Mouse (Mus musculus): ENCODE data around the gene Krt75. TPM values are rescaled to one million over a fixed set of nuclear protein-coding genes. Genes with fewer than 3 reads are reported as not detected.

The Krt75 gene
- polyA plus RNA-seq (2015; fragmentation: Nextera tagmentation; extraction: Ambion mirVana) = 0.08 and 0.17 TPM in 2 replicates

DNA sequence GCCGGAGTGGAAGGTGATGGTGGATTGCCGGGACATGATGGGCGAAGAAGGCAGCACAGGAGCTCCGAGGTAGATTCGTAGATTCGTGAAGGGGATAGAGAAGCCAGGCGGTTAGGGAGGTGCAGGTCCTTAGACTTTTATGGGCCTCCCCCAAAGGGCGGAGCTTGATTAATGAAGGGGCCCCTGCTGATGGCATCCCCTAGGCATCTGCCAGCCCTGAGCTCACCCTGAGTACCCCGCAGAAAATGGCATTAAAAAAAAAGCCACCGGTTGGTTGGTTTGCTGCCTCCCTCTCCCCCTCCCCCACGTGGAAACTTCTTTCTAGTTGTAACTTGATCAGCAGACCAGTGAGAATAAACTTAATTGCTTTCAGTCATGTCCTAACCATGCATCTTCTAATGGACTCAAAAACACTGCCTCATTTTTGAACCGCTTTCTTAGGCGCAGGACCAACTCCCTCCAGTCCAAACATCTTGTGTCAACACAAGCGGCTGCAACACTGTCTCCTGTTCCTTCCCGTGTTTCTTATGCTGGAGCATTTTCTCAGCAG lies at the start of gene Krt75:
TSS of gene Krt75 (minus strand) at position 109 of the 550 bp plus-strand sequence.
- 75% methylated on average over 15 of the region's 15 CpGs for WGBS
- no peak within 1 kb of the TSS for H3K4me3 ChIP-seq
- H3K36me3 ChIP-seq (replicated peaks) = no peaks in the 10 kb centered on the region
- H3K4me1 ChIP-seq = no peaks in the 10 kb centered on the region
- H3K9me3 ChIP-seq = no peaks in the 10 kb centered on the region
- no peak for ATAC-seq (replicated peaks)
- no peak within 1 kb of the TSS for H3K9ac ChIP-seq
- no peaks in the 10 kb centered on the region for H3K27me3 ChIP-seq (replicated peaks)
- H3K4me2 ChIP-seq = no peak within 1 kb of the TSS
- H3K27ac ChIP-seq = no peak within 1 kb of the TSS

DNA sequence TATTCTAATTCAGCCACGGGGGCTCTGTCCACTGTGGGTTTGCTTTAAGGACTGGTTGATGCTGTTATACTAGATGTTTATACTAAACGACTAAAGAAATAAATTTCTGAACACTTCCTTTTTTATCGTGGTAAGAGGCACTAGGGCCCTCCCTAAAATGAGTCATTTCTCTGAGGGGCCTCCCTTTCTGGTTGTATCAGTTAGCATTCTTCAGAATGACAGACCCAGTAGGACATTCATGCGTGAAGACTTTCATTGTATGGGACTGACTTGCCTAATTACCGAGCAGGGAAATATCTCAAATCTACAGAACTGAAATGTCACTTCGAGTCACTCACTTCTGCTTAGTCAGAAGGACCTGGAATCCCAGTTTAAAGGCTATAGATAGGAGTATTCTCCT lies 25.4 kb upstream of the Krt75 start:
- Histone ChIP-seq H3K9ac (no peak overlapping the region), H3K4me3 (no peak overlapping the region), H3K36me3 (replicated peaks) (no peaks in the 10 kb centered on the region), H3K4me1 (no peaks in the 10 kb centered on the region), H3K27me3 (replicated peaks) (no peaks in the 10 kb centered on the region), H3K9me3 (no peaks in the 10 kb centered on the region), H3K4me2 (no peak overlapping the region), H3K27ac (no peak overlapping the region)
- ATAC-seq (replicated peaks) = no peak
- WGBS = 66% methylated on average over 6 of the region's 6 CpGs

DNA sequence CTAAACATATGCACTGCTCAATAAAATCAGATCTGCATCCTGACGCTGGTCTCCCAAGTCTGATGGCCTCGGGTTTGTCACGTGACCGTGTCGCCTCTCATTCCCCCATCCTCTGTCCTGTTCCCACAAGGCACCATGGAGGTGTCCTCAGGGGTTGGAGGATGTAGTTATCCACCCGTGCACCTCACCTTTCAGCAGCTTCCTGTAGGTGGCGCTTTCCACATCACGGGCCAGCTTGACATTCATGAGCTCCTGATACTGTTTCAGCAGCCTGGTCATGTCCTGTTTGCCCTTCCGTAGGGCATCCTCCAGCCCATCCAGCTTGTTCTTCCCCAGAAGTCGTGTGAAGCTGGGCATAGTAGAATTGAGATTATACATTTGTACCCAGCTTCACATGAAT lies 14.5 kb upstream of the Krt75 start:
- Histone ChIP-seq H3K27me3 (replicated peaks) (no peaks in the 10 kb centered on the region), H3K27ac (no peak overlapping the region), H3K4me1 (no peaks in the 10 kb centered on the region), H3K9me3 (no peaks in the 10 kb centered on the region), H3K4me2 (no peak overlapping the region), H3K4me3 (no peak overlapping the region), H3K9ac (no peak overlapping the region), H3K36me3 (replicated peaks) (no peaks in the 10 kb centered on the region)
- no peak for ATAC-seq (replicated peaks)
- 81% methylated on average over 10 of the region's 10 CpGs for WGBS

- H3K27me3 ChIP-seq (replicated peaks) = no peaks in the 10 kb centered on the region
- no peak overlapping the region for H3K27ac ChIP-seq
Observed at GRCm38 (mm10) chr15:101584456-101584855, 10.8 kb upstream of the Krt75 start.

DNA sequence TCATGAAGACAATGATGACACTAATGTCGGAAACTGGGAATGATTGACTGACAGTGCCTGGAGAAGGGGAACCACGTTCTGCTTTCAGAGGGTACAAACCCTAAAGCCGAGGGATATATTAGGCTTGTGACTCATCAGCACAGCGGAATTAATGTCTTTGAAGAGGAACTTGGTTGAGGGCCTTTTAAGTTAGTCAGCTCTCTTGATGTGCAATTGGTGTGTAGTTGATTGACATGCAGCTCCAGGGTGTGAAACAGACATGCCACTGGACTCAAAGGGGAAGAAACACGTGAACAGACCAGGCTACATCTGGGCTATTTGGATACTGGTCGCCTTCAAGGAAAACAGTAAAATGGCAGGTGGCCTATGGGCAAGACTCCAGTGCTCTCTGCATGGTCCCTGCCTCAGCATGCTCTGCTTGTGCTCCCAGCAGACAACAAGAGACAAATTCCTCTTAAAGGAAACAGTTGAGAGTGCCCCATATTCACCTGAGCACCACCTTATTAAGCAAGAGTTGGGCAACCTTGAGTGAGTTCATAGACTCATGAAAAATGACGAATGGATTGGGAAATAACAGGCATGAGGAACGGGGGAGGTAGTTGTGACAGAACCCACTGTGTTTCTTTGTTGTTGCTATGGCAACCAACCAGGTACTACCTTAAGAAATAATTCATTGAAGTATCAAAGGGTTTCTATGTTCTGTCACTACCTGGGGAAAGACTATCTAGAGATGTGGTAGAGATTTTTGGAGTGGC lies 9.7 kb upstream of the Krt75 start:
- WGBS = 80% methylated on average over 8 of the region's 8 CpGs
- Histone ChIP-seq H3K36me3 (replicated peaks) (no peaks in the 10 kb centered on the region), H3K27ac (no peak overlapping the region), H3K4me2 (no peak overlapping the region), H3K4me3 (no peak overlapping the region), H3K9me3 (no peaks in the 10 kb centered on the region), H3K27me3 (replicated peaks) (no peaks in the 10 kb centered on the region), H3K9ac (no peak overlapping the region), H3K4me1 (no peaks in the 10 kb centered on the region)
- ATAC-seq (replicated peaks) = no peak

More at GRCm38 (mm10) chr15:101584456-101584855, 10.8 kb upstream of the Krt75 start:
- Histone ChIP-seq H3K4me1 (no peaks in the 10 kb centered on the region), H3K36me3 (replicated peaks) (no peaks in the 10 kb centered on the region), H3K4me3 (no peak overlapping the region), H3K9ac (no peak overlapping the region), H3K9me3 (no peaks in the 10 kb centered on the region), H3K4me2 (no peak overlapping the region)
- ATAC-seq (replicated peaks) = no peak
- WGBS = 50% methylated on average over 2 of the region's 2 CpGs

GRCm38 (mm10) chr15:101581701-101582100 lies 8.0 kb upstream of the Krt75 start:
- H3K27me3 ChIP-seq (replicated peaks) = no peaks in the 10 kb centered on the region
- H3K4me3 ChIP-seq = no peak overlapping the region
- H3K4me2 ChIP-seq = no peak overlapping the region
- H3K4me1 ChIP-seq = no peaks in the 10 kb centered on the region
- ATAC-seq (replicated peaks) = no peak
- H3K36me3 ChIP-seq (replicated peaks) = no peaks in the 10 kb centered on the region
- no peak overlapping the region for H3K27ac ChIP-seq
- H3K9me3 ChIP-seq = no peaks in the 10 kb centered on the region
- H3K9ac ChIP-seq = no peak overlapping the region
- WGBS = 71% methylated on average over 3 of the region's 3 CpGs

DNA sequence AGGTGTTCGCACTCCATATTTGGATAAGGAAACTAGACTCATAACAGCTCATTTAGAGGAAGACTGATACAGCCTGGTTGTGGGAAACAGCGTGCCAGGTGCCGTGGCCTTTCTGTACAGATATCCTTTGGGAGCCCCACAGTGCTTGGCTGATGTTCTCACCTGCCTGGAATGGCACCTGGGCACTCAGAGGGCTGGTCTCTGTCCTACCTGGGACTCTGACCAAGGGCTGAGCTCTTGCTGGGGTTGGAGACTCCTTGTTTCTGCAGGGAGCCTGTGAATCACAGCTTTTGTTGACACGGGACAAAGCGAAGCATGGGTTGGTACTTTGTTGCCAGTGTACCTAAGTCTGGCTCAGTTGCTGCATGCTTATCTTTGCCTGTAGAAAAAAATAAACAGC lies 1.8 kb upstream of the Krt75 start:
- no peak for ATAC-seq (replicated peaks)
- H3K9ac ChIP-seq = no peak overlapping the region
- no peaks in the 10 kb centered on the region for H3K27me3 ChIP-seq (replicated peaks)
- no peak overlapping the region for H3K4me3 ChIP-seq
- no peaks in the 10 kb centered on the region for H3K9me3 ChIP-seq
- no peaks in the 10 kb centered on the region for H3K4me1 ChIP-seq
- WGBS = 88% methylated on average over 5 of the region's 5 CpGs
- H3K27ac ChIP-seq = no peak overlapping the region
- no peak overlapping the region for H3K4me2 ChIP-seq
- no peaks in the 10 kb centered on the region for H3K36me3 ChIP-seq (replicated peaks)

GRCm38 (mm10) chr15:101567780-101568179 lies 5.9 kb downstream of the Krt75 start:
- WGBS = 47% methylated on average over 7 of the region's 7 CpGs
- Histone ChIP-seq H3K36me3 (replicated peaks) (no peaks in the 10 kb centered on the region), H3K9me3 (no peaks in the 10 kb centered on the region), H3K4me1 (no peaks in the 10 kb centered on the region), H3K9ac (no peak overlapping the region), H3K27me3 (replicated peaks) (no peaks in the 10 kb centered on the region), H3K4me3 (no peak overlapping the region), H3K4me2 (no peak overlapping the region), H3K27ac (no peak overlapping the region)
- ATAC-seq (replicated peaks) = no peak

DNA sequence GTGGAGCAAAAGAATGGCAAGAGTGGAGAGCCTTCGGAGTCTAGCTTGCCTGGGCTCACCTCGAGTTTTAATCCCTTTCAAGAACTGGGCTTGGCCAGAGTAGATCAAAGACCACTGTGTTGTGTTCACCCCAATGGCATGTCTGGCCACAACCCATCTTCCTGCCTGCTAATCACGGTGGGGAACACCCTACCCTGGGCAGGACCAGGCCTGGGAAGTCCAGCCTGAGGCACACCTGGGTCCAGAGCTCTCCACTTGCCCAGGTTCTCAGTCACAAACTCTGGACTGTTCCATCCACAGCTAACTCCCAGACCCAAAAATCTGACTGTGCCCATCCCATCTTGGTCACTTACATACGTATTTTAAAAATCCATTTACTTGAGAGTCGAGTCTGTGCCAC lies 10.9 kb downstream of the Krt75 start, which contains the start of gene Krt90:
TSS of gene Krt90 (minus strand) at position 101 of the 400 bp plus-strand sequence.
- H3K4me2 ChIP-seq = no peak within 1 kb of the TSS
- WGBS = 59% methylated on average over 5 of the region's 5 CpGs
- no peak within 1 kb of the TSS for H3K27ac ChIP-seq
- H3K4me3 ChIP-seq = no peak within 1 kb of the TSS
- ATAC-seq (replicated peaks) = no peak
- no peak within 1 kb of the TSS for H3K9ac ChIP-seq
- no peaks in the 10 kb centered on the region for H3K36me3 ChIP-seq (replicated peaks)
- no peaks in the 10 kb centered on the region for H3K27me3 ChIP-seq (replicated peaks)
- no peaks in the 10 kb centered on the region for H3K9me3 ChIP-seq
- H3K4me1 ChIP-seq = 0 out of 2 replicates have a peak, but pooled peaks cover 2% of the 10 kb centered on the region

DNA sequence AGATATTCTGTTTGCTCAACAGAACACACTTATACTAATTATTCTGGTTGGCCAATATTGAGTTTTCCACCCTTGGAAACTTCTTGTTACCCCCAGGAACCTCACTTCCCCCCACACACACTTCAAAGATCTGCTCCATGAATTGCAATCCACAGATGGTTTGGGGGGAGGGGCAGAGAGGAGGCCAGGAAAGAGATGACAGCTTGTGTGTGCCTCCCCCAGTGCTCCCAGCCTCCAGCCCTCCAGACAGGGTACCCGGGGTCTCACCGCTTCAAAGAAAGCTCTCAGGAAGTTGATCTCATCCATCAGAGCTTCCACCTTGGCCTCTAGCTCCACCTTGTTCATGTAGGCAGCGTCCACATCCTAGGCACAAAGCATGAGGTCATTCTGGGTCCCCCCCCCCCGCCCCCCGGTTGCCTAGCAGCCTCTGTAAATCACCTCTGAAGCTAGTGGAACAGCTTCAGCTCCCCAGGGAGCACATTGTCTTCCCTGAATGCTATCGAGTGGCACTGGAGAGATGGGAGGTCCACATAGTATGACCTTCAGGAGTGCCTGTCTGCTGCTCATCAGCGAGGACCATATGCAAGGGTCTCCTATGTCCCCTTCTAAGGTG lies 15.6 kb downstream of the Krt75 start:
- Histone ChIP-seq H3K4me1 (peaks cover 5% of the 10 kb centered on the region; the same call in 1 of the 2 replicates), H3K9ac (no peak overlapping the region), H3K27me3 (replicated peaks) (no peaks in the 10 kb centered on the region), H3K4me3 (no peak overlapping the region), H3K4me2 (no peak overlapping the region), H3K9me3 (no peaks in the 10 kb centered on the region), H3K36me3 (replicated peaks) (no peaks in the 10 kb centered on the region), H3K27ac (no peak overlapping the region)
- WGBS = 5% methylated on average over 7 of the region's 7 CpGs
- ATAC-seq (replicated peaks) = no peak

DNA sequence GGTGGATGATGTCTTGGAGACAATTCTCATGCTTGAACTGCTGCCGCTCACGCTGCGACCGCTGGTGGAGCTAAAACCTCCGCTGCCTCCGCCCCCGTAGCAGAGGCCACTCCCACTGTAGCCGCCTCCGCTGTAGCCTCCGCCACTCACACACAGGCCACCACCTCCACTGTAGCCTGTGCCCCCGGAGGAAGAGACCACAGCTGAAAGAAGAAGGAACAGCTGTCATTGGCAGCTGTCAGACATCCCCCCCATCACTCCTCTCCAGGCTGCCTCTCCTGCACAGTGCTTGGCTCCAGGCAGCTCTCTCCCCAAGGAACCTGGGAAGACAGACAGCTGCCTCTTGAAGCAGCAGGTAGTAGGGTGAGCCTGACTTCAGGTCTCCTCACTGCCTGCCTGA lies 20.5 kb downstream of the Krt75 start:
- Histone ChIP-seq H3K4me1 (peaks cover 8% of the 10 kb centered on the region; the same call in 1 of the 2 replicates), H3K27ac (no peak overlapping the region), H3K36me3 (replicated peaks) (no peaks in the 10 kb centered on the region), H3K4me2 (peak overlapping the region; percentile 43), H3K4me3 (peak overlapping the region; percentile 5; the same call in 1 of the 2 replicates), H3K27me3 (replicated peaks) (no peaks in the 10 kb centered on the region), H3K9me3 (no peaks in the 10 kb centered on the region), H3K9ac (no peak overlapping the region)
- 0% methylated on average over 11 of the region's 11 CpGs for WGBS
- 0 out of 2 replicates have a peak, but pooled peaks have one; percentile 37 for ATAC-seq (replicated peaks)

DNA sequence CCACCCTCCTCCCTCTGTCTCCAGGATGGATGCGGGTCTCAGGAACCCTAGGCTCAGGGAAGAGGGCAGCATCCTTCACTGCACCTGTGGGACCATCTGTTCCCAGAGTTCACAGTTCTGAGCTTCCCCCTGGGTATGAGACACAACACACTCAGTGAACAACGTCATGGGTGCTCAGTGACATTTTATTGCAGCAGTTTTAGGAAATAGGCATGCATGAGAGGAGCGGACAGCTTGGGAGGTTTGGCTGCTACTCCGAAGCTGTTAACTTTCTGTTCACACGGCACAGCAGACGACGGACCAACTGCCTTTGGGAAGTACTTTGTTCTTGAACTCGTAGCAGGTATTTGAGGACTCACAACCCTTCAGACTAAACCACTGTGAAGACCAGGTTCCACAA lies 21.5 kb downstream of the Krt75 start:
- H3K27me3 ChIP-seq (replicated peaks) = no peaks in the 10 kb centered on the region
- H3K9ac ChIP-seq = no peak overlapping the region
- H3K4me3 ChIP-seq = no peak overlapping the region
- H3K4me2 ChIP-seq = no peak overlapping the region
- no peaks in the 10 kb centered on the region for H3K9me3 ChIP-seq
- no peak for ATAC-seq (replicated peaks)
- 87% methylated on average over 8 of the region's 8 CpGs for WGBS
- no peaks in the 10 kb centered on the region for H3K36me3 ChIP-seq (replicated peaks)
- no peak overlapping the region for H3K27ac ChIP-seq
- peaks cover 8% of the 10 kb centered on the region; the same call in 1 of the 2 replicates for H3K4me1 ChIP-seq

Measured in midbrain, embryonic 15.5 days (tissue).